Mouse (Mus musculus) urinary bladder, adult 2 months (tissue): ENCODE data around the gene Dnah5. TPM values are rescaled to one million over a fixed set of nuclear protein-coding genes. Genes with fewer than 3 reads are reported as not detected.

Experiments
- DNase-seq: peaks from one replicate; pipeline ENCODE4 v3.0.0; 2022; ENCODE audit warnings: low spot score
- polyA plus RNA-seq: library from polyadenylated mRNA; depleted of rRNA; stranded (reverse); fragments of >200 nt; gene quantifications from 2 replicates; pipeline ENCODE4 v1.2.3, GENCODE M21; 2012; rRNA removed

Gene Dnah5
- polyA plus RNA-seq, 1 experiment, result 0.01 TPM

GRCm38 (mm10) chr15:28466591-28467247 lies 263.2 kb downstream of the Dnah5 start:
- no peak for DNase-seq

GRCm38 (mm10) chr15:28473749-28474390 lies 270.3 kb downstream of the Dnah5 start:
- no peak for DNase-seq

GRCm38 (mm10) chr15:28502820-28503219 lies 299.3 kb downstream of the Dnah5 start:
- DNase-seq, result no peak

- DNase-seq, result no peak
Observed at GRCm38 (mm10) chr15:28515176-28515575, 311.6 kb downstream of the Dnah5 start.

Other genes with a start within 250 kb of the Dnah5 start
- gene Trio, start 177.9 kb upstream of the Dnah5 start, polyA plus RNA-seq, result 71.0 and 82.0 TPM in 2 replicates